Mouse (Mus musculus): ENCODE data around the gene C1ql4. TPM values are rescaled to one million over a fixed set of nuclear protein-coding genes. Genes with fewer than 3 reads are reported as not detected.

C1ql4 gene
- 0.09 and 0.17 TPM in 2 replicates for polyA plus RNA-seq (2015; fragmentation: Nextera tagmentation; extraction: Ambion mirVana)

GRCm38 (mm10) chr15:99087253-99088075 is at the start of gene C1ql4:
C1ql4 (minus strand) TSS chr15:99087817.
- peaks cover 27% of the 10 kb centered on the region for H3K4me1 ChIP-seq (ENCODE audit: control insufficient read depth, insufficient read depth, low read length)
- H3K4me2 ChIP-seq (ENCODE audit: low read depth, low read length): peak within 1 kb of the TSS; percentile 49
- H3K4me3 ChIP-seq (ENCODE audit: low read length): peak within 1 kb of the TSS; percentile 36
- H3K36me3 ChIP-seq (ENCODE audit: control insufficient read depth, insufficient read depth, low read length): no peaks in the 10 kb centered on the region
- WGBS: 12% methylated on average over 60 of the region's 60 CpGs
- peaks cover 51% of the 10 kb centered on the region for H3K27me3 ChIP-seq (replicated peaks; ENCODE audit: control insufficient read depth, insufficient read depth, low read length)
- ATAC-seq: no peak
- peak within 1 kb of the TSS; percentile 39; the same call in 1 of the 2 replicates for H3K9ac ChIP-seq (ENCODE audit: low read depth, low read length)
- H3K9me3 ChIP-seq (ENCODE audit: control insufficient read depth, low read length): no peaks in the 10 kb centered on the region
- no peak within 1 kb of the TSS for H3K27ac ChIP-seq (ENCODE audit: low read length)

GRCm38 (mm10) chr15:99129956-99130910 is 42.6 kb upstream of the C1ql4 start:
- Histone ChIP-seq H3K27ac (ENCODE audit: low read length) (no peak overlapping the region), H3K9ac (ENCODE audit: low read depth, low read length) (no peak overlapping the region)
- no peak for ATAC-seq

GRCm38 (mm10) chr15:99129441-99129840 is 41.8 kb upstream of the C1ql4 start:
- no peak overlapping the region for H3K27ac ChIP-seq (ENCODE audit: low read length)
- ATAC-seq: no peak
- H3K9ac ChIP-seq (ENCODE audit: low read depth, low read length): no peak overlapping the region
- no peak overlapping the region for H3K4me2 ChIP-seq (ENCODE audit: low read depth, low read length)
- no peaks in the 10 kb centered on the region for H3K36me3 ChIP-seq (ENCODE audit: control insufficient read depth, insufficient read depth, low read length)
- no peaks in the 10 kb centered on the region for H3K9me3 ChIP-seq (ENCODE audit: control insufficient read depth, low read length)
- 65% methylated on average over 11 of the region's 11 CpGs for WGBS
- peaks cover 14% of the 10 kb centered on the region for H3K4me1 ChIP-seq (ENCODE audit: control insufficient read depth, insufficient read depth, low read length)
- H3K4me3 ChIP-seq (ENCODE audit: low read length): no peak overlapping the region
- no peaks in the 10 kb centered on the region for H3K27me3 ChIP-seq (replicated peaks; ENCODE audit: control insufficient read depth, insufficient read depth, low read length)

More at GRCm38 (mm10) chr15:99129956-99130910, 42.6 kb upstream of the C1ql4 start:
- Histone ChIP-seq H3K27me3 (replicated peaks; ENCODE audit: control insufficient read depth, insufficient read depth, low read length) (no peaks in the 10 kb centered on the region), H3K4me2 (ENCODE audit: low read depth, low read length) (no peak overlapping the region), H3K4me1 (ENCODE audit: control insufficient read depth, insufficient read depth, low read length) (peaks cover 14% of the 10 kb centered on the region), H3K4me3 (ENCODE audit: low read length) (no peak overlapping the region), H3K36me3 (ENCODE audit: control insufficient read depth, insufficient read depth, low read length) (no peaks in the 10 kb centered on the region), H3K9me3 (ENCODE audit: control insufficient read depth, low read length) (no peaks in the 10 kb centered on the region)
- WGBS: 59% methylated on average over 22 of the region's 22 CpGs

GRCm38 (mm10) chr15:99127851-99128522 is 40.4 kb upstream of the C1ql4 start:
- no peaks in the 10 kb centered on the region for H3K27me3 ChIP-seq (replicated peaks; ENCODE audit: control insufficient read depth, insufficient read depth, low read length)
- peak overlapping the region; percentile 83 for H3K4me2 ChIP-seq (ENCODE audit: low read depth, low read length)
- H3K9ac ChIP-seq (ENCODE audit: low read depth, low read length): 0 out of 2 replicates have a peak overlapping the region, but pooled peaks have one; percentile 94
- H3K4me1 ChIP-seq (ENCODE audit: control insufficient read depth, insufficient read depth, low read length): peaks cover 14% of the 10 kb centered on the region
- H3K4me3 ChIP-seq (ENCODE audit: low read length): peak overlapping the region; percentile 79
- WGBS: 62% methylated on average over 6 of the region's 6 CpGs
- no peak overlapping the region for H3K27ac ChIP-seq (ENCODE audit: low read length)
- no peak for ATAC-seq
- H3K36me3 ChIP-seq (ENCODE audit: control insufficient read depth, insufficient read depth, low read length): no peaks in the 10 kb centered on the region
- no peaks in the 10 kb centered on the region for H3K9me3 ChIP-seq (ENCODE audit: control insufficient read depth, low read length)

- under 1% methylated on average over 35 of the region's 35 CpGs for WGBS
- Histone ChIP-seq H3K27ac (ENCODE audit: low read length) (peak overlapping the region; percentile 95), H3K27me3 (replicated peaks; ENCODE audit: control insufficient read depth, insufficient read depth, low read length) (no peaks in the 10 kb centered on the region), H3K36me3 (ENCODE audit: control insufficient read depth, insufficient read depth, low read length) (no peaks in the 10 kb centered on the region), H3K4me2 (ENCODE audit: low read depth, low read length) (peak overlapping the region; percentile 83), H3K4me3 (ENCODE audit: low read length) (peak overlapping the region; percentile 79), H3K4me1 (ENCODE audit: control insufficient read depth, insufficient read depth, low read length) (peaks cover 14% of the 10 kb centered on the region), H3K9me3 (ENCODE audit: control insufficient read depth, low read length) (no peaks in the 10 kb centered on the region), H3K9ac (ENCODE audit: low read depth, low read length) (peak overlapping the region; percentile 94)
- peak; percentile 37 for ATAC-seq
These were observed 39.3 kb upstream of the C1ql4 start for GRCm38 (mm10) chr15:99126816-99127365.

GRCm38 (mm10) chr15:99126081-99126815 is 38.6 kb upstream of the C1ql4 start:
- ATAC-seq: peak; percentile 88
- Histone ChIP-seq H3K9me3 (ENCODE audit: control insufficient read depth, low read length) (no peaks in the 10 kb centered on the region), H3K36me3 (ENCODE audit: control insufficient read depth, insufficient read depth, low read length) (no peaks in the 10 kb centered on the region), H3K4me1 (ENCODE audit: control insufficient read depth, insufficient read depth, low read length) (peaks cover 14% of the 10 kb centered on the region), H3K4me3 (ENCODE audit: low read length) (peak overlapping the region; percentile 79), H3K27me3 (replicated peaks; ENCODE audit: control insufficient read depth, insufficient read depth, low read length) (no peaks in the 10 kb centered on the region), H3K27ac (ENCODE audit: low read length) (peak overlapping the region; percentile 95), H3K9ac (ENCODE audit: low read depth, low read length) (peak overlapping the region; percentile 94), H3K4me2 (ENCODE audit: low read depth, low read length) (peak overlapping the region; percentile 83)
- WGBS: under 1% methylated on average over 113 of the region's 115 CpGs

- ATAC-seq: no peak; the same call in 1 of the 2 replicates
- WGBS: under 1% methylated on average over 12 of the region's 12 CpGs
- Histone ChIP-seq H3K4me1 (ENCODE audit: control insufficient read depth, insufficient read depth, low read length) (peaks cover 14% of the 10 kb centered on the region), H3K4me2 (ENCODE audit: low read depth, low read length) (peak within 1 kb of the TSS; percentile 83), H3K4me3 (ENCODE audit: low read length) (peak within 1 kb of the TSS; percentile 79), H3K36me3 (ENCODE audit: control insufficient read depth, insufficient read depth, low read length) (no peaks in the 10 kb centered on the region), H3K27ac (ENCODE audit: low read length) (peak within 1 kb of the TSS; percentile 95), H3K27me3 (replicated peaks; ENCODE audit: control insufficient read depth, insufficient read depth, low read length) (no peaks in the 10 kb centered on the region), H3K9me3 (ENCODE audit: control insufficient read depth, low read length) (no peaks in the 10 kb centered on the region), H3K9ac (ENCODE audit: low read depth, low read length) (peak within 1 kb of the TSS; percentile 94)
These were observed 38.1 kb upstream of the C1ql4 start, which contains the start of gene Spats2 for GRCm38 (mm10) chr15:99125711-99126080. Spats2 (plus strand) TSS chr15:99125916.

GRCm38 (mm10) chr15:99122642-99123041 is 35.0 kb upstream of the C1ql4 start:
- H3K27me3 ChIP-seq (replicated peaks; ENCODE audit: control insufficient read depth, insufficient read depth, low read length): no peaks in the 10 kb centered on the region
- no peak overlapping the region for H3K4me2 ChIP-seq (ENCODE audit: low read depth, low read length)
- 63% methylated on average over 2 of the region's 2 CpGs for WGBS
- no peak overlapping the region for H3K9ac ChIP-seq (ENCODE audit: low read depth, low read length)
- H3K36me3 ChIP-seq (ENCODE audit: control insufficient read depth, insufficient read depth, low read length): no peaks in the 10 kb centered on the region
- no peak overlapping the region for H3K27ac ChIP-seq (ENCODE audit: low read length)
- no peaks in the 10 kb centered on the region for H3K9me3 ChIP-seq (ENCODE audit: control insufficient read depth, low read length)
- no peaks in the 10 kb centered on the region; the same call in none of the 2 replicates for H3K4me1 ChIP-seq (ENCODE audit: control insufficient read depth, insufficient read depth, low read length)
- no peak for ATAC-seq
- no peak overlapping the region for H3K4me3 ChIP-seq (ENCODE audit: low read length)
